Mouse (Mus musculus): ENCODE data around the gene Gm20388. TPM values are rescaled to one million over a fixed set of nuclear protein-coding genes. Genes with fewer than 3 reads are reported as not detected.

Gm20388 gene
- polyA plus RNA-seq, 1 experiment from 2014 or later = not detected

DNA sequence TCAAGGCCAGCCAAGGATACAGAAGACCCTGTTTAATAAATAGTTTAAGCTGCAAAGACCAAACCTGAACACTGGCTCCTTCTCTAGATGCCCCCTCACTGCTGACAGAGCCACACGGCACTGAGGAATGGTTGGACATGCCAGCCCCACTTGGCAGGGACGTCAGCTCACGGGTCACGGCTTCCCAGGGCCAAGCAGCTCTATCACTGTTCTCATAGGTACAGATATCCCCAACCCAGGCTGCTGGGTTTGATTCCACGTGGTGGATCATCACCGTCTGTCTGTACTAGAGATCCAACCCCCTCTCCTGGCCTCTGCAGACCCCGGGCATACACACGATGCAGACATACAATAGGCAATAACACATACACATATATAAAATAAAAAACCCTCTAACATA is 3380.0 kb downstream of the Gm20388 start:
- no peak overlapping the region for H3K9ac ChIP-seq (ENCODE audit: low read length)
- no peaks in the 10 kb centered on the region for H3K27me3 ChIP-seq (ENCODE audit: control insufficient read depth, insufficient read depth, low read length)
- H3K27ac ChIP-seq (replicated peaks) = no peak overlapping the region
- no peaks in the 10 kb centered on the region for H3K36me3 ChIP-seq (ENCODE audit: control insufficient read depth, insufficient read depth, low read length)
- no peak overlapping the region for H3K4me3 ChIP-seq (ENCODE audit: low read depth, low read length)
- no peak overlapping the region for H3K4me2 ChIP-seq (replicated peaks; ENCODE audit: low read depth)
- no peak for TF ChIP-seq CTCF (IDR thresholded peaks at IDR 0.05; ENCODE audit: low read depth)
- TF ChIP-seq EP300 (optimal IDR thresholded peaks at IDR 0.05) = no peak
- H3K4me1 ChIP-seq (replicated peaks; ENCODE audit: control insufficient read depth, insufficient read depth) = no peaks in the 10 kb centered on the region
- ATAC-seq (ENCODE audit: low FRiP score, low TSS enrichment) (no peak), DNase-seq (ENCODE audit: low spot score) (no peak)
- H3K9me3 ChIP-seq (ENCODE audit: control insufficient read depth, low read length) = no peaks in the 10 kb centered on the region
- 96% methylated on average over 8 of the region's 8 CpGs for WGBS

- no peaks in the 10 kb centered on the region for H3K4me1 ChIP-seq (replicated peaks; ENCODE audit: control insufficient read depth, insufficient read depth)
- no peak overlapping the region for H3K4me2 ChIP-seq (replicated peaks; ENCODE audit: low read depth)
- H3K27me3 ChIP-seq (ENCODE audit: control insufficient read depth, insufficient read depth, low read length) = no peaks in the 10 kb centered on the region
- H3K27ac ChIP-seq (replicated peaks) = no peak overlapping the region
- 89% methylated on average over 8 of the region's 8 CpGs for WGBS
- H3K36me3 ChIP-seq (ENCODE audit: control insufficient read depth, insufficient read depth, low read length) = no peaks in the 10 kb centered on the region
- no peaks in the 10 kb centered on the region for H3K9me3 ChIP-seq (ENCODE audit: control insufficient read depth, low read length)
- H3K9ac ChIP-seq (ENCODE audit: low read length) = no peak overlapping the region
- no peak for DNase-seq (ENCODE audit: low spot score)
- H3K4me3 ChIP-seq (ENCODE audit: low read depth, low read length) = no peak overlapping the region
- TF ChIP-seq EP300 (optimal IDR thresholded peaks at IDR 0.05) = no peak
- TF ChIP-seq CTCF (IDR thresholded peaks at IDR 0.05; ENCODE audit: low read depth) = no peak
- ATAC-seq (ENCODE audit: low FRiP score, low TSS enrichment) = no peak
Observed at GRCm38 (mm10) chr8:123291716-123292115, 3381.1 kb downstream of the Gm20388 start.

- Histone ChIP-seq H3K4me2 (replicated peaks; ENCODE audit: low read depth) (no peak overlapping the region), H3K27me3 (ENCODE audit: control insufficient read depth, insufficient read depth, low read length) (no peaks in the 10 kb centered on the region), H3K4me1 (replicated peaks; ENCODE audit: control insufficient read depth, insufficient read depth) (no peaks in the 10 kb centered on the region), H3K4me3 (ENCODE audit: low read depth, low read length) (no peak overlapping the region), H3K9ac (ENCODE audit: low read length) (no peak overlapping the region), H3K36me3 (ENCODE audit: control insufficient read depth, insufficient read depth, low read length) (no peaks in the 10 kb centered on the region), H3K27ac (replicated peaks) (no peak overlapping the region), H3K9me3 (ENCODE audit: control insufficient read depth, low read length) (no peaks in the 10 kb centered on the region)
- TF ChIP-seq CTCF (IDR thresholded peaks at IDR 0.05; ENCODE audit: low read depth) (no peak), EP300 (optimal IDR thresholded peaks at IDR 0.05) (no peak)
- WGBS = 79% methylated on average over 3 of the region's 3 CpGs
- DNase-seq (ENCODE audit: low spot score) = no peak
- no peak for ATAC-seq (ENCODE audit: low FRiP score, low TSS enrichment)
Observed at GRCm38 (mm10) chr8:123292281-123292680, 3381.6 kb downstream of the Gm20388 start.

GRCm38 (mm10) chr8:123292785-123293184 is 3382.1 kb downstream of the Gm20388 start:
- WGBS = 94% methylated on average over 2 of the region's 2 CpGs
- TF ChIP-seq CTCF (IDR thresholded peaks at IDR 0.05; ENCODE audit: low read depth) (no peak), EP300 (optimal IDR thresholded peaks at IDR 0.05) (no peak)
- H3K4me1 ChIP-seq (replicated peaks; ENCODE audit: control insufficient read depth, insufficient read depth) = no peaks in the 10 kb centered on the region

DNA sequence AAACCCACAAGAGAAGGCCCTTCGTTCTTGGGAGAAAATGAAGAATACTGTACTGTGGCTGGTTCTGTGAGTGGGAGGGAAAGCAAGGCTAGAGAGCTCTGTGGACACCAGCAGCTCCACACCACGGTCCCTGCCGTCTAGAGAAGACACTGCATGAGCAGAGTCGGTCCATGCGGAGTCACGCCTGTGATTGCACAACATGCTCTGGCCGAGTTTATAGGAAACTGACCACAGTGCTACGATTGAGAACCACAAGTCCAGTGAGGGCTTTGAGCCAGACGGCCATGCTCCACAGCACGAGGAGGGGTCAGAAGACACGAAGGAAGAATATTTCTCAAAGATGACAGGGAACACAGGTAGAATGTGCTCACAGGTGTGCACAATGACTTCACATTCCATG is 3387.7 kb downstream of the Gm20388 start:
- Histone ChIP-seq H3K4me2 (replicated peaks; ENCODE audit: low read depth) (no peak overlapping the region), H3K27ac (replicated peaks) (no peak overlapping the region), H3K9ac (ENCODE audit: low read length) (no peak overlapping the region), H3K4me3 (ENCODE audit: low read depth, low read length) (no peak overlapping the region), H3K36me3 (ENCODE audit: control insufficient read depth, insufficient read depth, low read length) (no peaks in the 10 kb centered on the region), H3K27me3 (ENCODE audit: control insufficient read depth, insufficient read depth, low read length) (no peaks in the 10 kb centered on the region), H3K9me3 (ENCODE audit: control insufficient read depth, low read length) (no peaks in the 10 kb centered on the region), H3K4me1 (replicated peaks; ENCODE audit: control insufficient read depth, insufficient read depth) (no peaks in the 10 kb centered on the region)
- 85% methylated on average over 11 of the region's 11 CpGs for WGBS
- DNase-seq (ENCODE audit: low spot score) (no peak), ATAC-seq (ENCODE audit: low FRiP score, low TSS enrichment) (no peak)
- TF ChIP-seq CTCF (IDR thresholded peaks at IDR 0.05; ENCODE audit: low read depth) = no peak
- TF ChIP-seq EP300 (optimal IDR thresholded peaks at IDR 0.05) = no peak

More at GRCm38 (mm10) chr8:123292785-123293184, 3382.1 kb downstream of the Gm20388 start:
- H3K9me3 ChIP-seq (ENCODE audit: control insufficient read depth, low read length) = no peaks in the 10 kb centered on the region
- no peaks in the 10 kb centered on the region for H3K27me3 ChIP-seq (ENCODE audit: control insufficient read depth, insufficient read depth, low read length)
- no peak overlapping the region for H3K4me2 ChIP-seq (replicated peaks; ENCODE audit: low read depth)
- H3K4me3 ChIP-seq (ENCODE audit: low read depth, low read length) = no peak overlapping the region
- H3K36me3 ChIP-seq (ENCODE audit: control insufficient read depth, insufficient read depth, low read length) = no peaks in the 10 kb centered on the region
- ATAC-seq (ENCODE audit: low FRiP score, low TSS enrichment) = no peak
- no peak for DNase-seq (ENCODE audit: low spot score)
- H3K9ac ChIP-seq (ENCODE audit: low read length) = no peak overlapping the region
- H3K27ac ChIP-seq (replicated peaks) = no peak overlapping the region

- Histone ChIP-seq H3K36me3 (ENCODE audit: control insufficient read depth, insufficient read depth, low read length) (no peaks in the 10 kb centered on the region), H3K9me3 (ENCODE audit: control insufficient read depth, low read length) (no peaks in the 10 kb centered on the region), H3K27me3 (ENCODE audit: control insufficient read depth, insufficient read depth, low read length) (no peaks in the 10 kb centered on the region), H3K4me1 (replicated peaks; ENCODE audit: control insufficient read depth, insufficient read depth) (no peaks in the 10 kb centered on the region), H3K4me2 (replicated peaks; ENCODE audit: low read depth) (no peak overlapping the region), H3K27ac (replicated peaks) (no peak overlapping the region), H3K9ac (ENCODE audit: low read length) (no peak overlapping the region), H3K4me3 (ENCODE audit: low read depth, low read length) (no peak overlapping the region)
- WGBS = 61% methylated on average over 4 of the region's 4 CpGs
- DNase-seq (ENCODE audit: low spot score) = no peak
- TF ChIP-seq CTCF (IDR thresholded peaks at IDR 0.05; ENCODE audit: low read depth) (peak; percentile 30; the same call in 1 of the 2 replicates), EP300 (optimal IDR thresholded peaks at IDR 0.05) (no peak)
- no peak for ATAC-seq (ENCODE audit: low FRiP score, low TSS enrichment)
Observed at GRCm38 (mm10) chr8:123308738-123309137, 3398.1 kb downstream of the Gm20388 start.
